8 mouse cellular contexts compared by ENCODE assay signal in the genomic region with DNA sequence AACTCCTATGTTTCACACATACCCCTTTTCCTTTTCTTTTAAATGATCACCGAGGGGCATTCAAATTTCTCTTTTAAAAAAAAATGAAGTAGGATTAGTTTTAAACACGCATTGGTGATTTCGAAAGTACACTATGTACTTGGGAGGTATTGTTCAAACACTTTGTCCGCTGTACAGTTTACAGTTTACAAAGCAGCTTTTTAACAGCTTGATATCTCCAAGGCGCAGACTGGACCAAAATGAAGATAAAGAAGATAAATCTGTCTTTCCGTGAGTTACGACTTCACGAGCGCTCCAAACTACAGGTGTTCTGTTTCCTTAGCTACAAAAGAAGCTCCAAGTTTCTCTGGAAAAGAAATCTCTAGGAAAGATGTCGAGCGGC. TPM values are rescaled to one million over a fixed set of nuclear protein-coding genes. Genes with fewer than 3 reads are reported as not detected.
A peak's percentile ranks its signal among the peaks of the same experiment; 100 is the strongest.
DNase-seq lines count a peak whose midpoint lies in the region; ATAC-seq and TF ChIP-seq lines count a peak whose summit lies in the region.

No protein-coding gene starts in this region.

- H3K27ac ChIP-seq in heart, embryonic 14.5 days (replicated peaks in 1 of 2; ENCODE audit: control insufficient read depth in 1 of 2, insufficient read depth in 1 of 2, low read depth in 2 of 2, low read length in 2 of 2), result no peak overlapping the region
- no peak overlapping the region for H3K27ac ChIP-seq in hindbrain, embryonic 14.5 days

- peak overlapping the region; percentile 94 for H3K4me2 ChIP-seq in heart, embryonic 14.5 days (ENCODE audit: low read length)
- peak overlapping the region; percentile 97 for H3K4me2 ChIP-seq in hindbrain, embryonic 14.5 days (replicated peaks)

- DNase-seq in heart, adult 9 months (ENCODE audit: low spot score in 2 of 2), result no peak
- DNase-seq in G1E (ENCODE audit: low spot score), result no peak
- DNase-seq in hindbrain, embryonic 14.5 days (ENCODE audit: low spot score), result no peak
- no peak for DNase-seq in spleen, postnatal 4 days (ENCODE audit: low spot score in 2 of 2)
- no peak for DNase-seq in left cerebral cortex, adult 9 months (ENCODE audit: low spot score in 2 of 2)
- DNase-seq in retina, embryonic 14.5 days (ENCODE audit: low spot score), result no peak

- H3K36me3 ChIP-seq in heart, embryonic 14.5 days (ENCODE audit: control insufficient read depth, insufficient read depth, low read length), result peaks cover 5% of the 10 kb centered on the region
- H3K36me3 ChIP-seq in G1E (replicated peaks), result peaks cover 35% of the 10 kb centered on the region
- no peaks in the 10 kb centered on the region for H3K36me3 ChIP-seq in hindbrain, embryonic 14.5 days (replicated peaks; ENCODE audit: control insufficient read depth, insufficient read depth)

- no peak for ATAC-seq in heart, embryonic 14.5 days (ENCODE audit: insufficient number of reproducible peaks, insufficient read depth, low FRiP score, low read depth)
- ATAC-seq in G1E (ENCODE audit: extremely low read depth, insufficient number of reproducible peaks, low FRiP score, poor library complexity, severe bottlenecking), result no peak
- ATAC-seq in hindbrain, embryonic 14.5 days (ENCODE audit: low FRiP score), result no peak
- ATAC-seq in megakaryocyte-erythroid progenitor cell, adult 5-6 weeks (replicated peaks; ENCODE audit: low FRiP score, low TSS enrichment, poor library complexity, severe bottlenecking), result peak; percentile 48

- WGBS in heart, embryonic 14.5 days, result 20% methylated on average over 11 of the region's 11 CpGs
- 25% methylated on average over 11 of the region's 11 CpGs for WGBS in hindbrain, embryonic 14.5 days

- no peak for TF ChIP-seq CTCF in G1E (IDR thresholded peaks at IDR 0.05; ENCODE audit: low read depth, low read length)

- H3K9me3 ChIP-seq in heart, embryonic 14.5 days (ENCODE audit: control insufficient read depth, low read length), result no peaks in the 10 kb centered on the region
- no peaks in the 10 kb centered on the region for H3K9me3 ChIP-seq in G1E (replicated peaks)
- no peaks in the 10 kb centered on the region for H3K9me3 ChIP-seq in hindbrain, embryonic 14.5 days (ENCODE audit: control insufficient read depth, low read length)

- H3K9ac ChIP-seq in heart, embryonic 14.5 days (ENCODE audit: low read length), result peak overlapping the region; percentile 82
- H3K9ac ChIP-seq in hindbrain, embryonic 14.5 days, result peak overlapping the region; percentile 71

- H3K27me3 ChIP-seq in heart, embryonic 14.5 days (ENCODE audit: control insufficient read depth, insufficient read depth, low read length), result no peaks in the 10 kb centered on the region
- no peaks in the 10 kb centered on the region for H3K27me3 ChIP-seq in G1E (ENCODE audit: insufficient read depth, low read length)
- H3K27me3 ChIP-seq in hindbrain, embryonic 14.5 days (ENCODE audit: control insufficient read depth, insufficient read depth, low read length), result no peaks in the 10 kb centered on the region

- peak overlapping the region; percentile 73 for H3K4me3 ChIP-seq in heart, embryonic 14.5 days (ENCODE audit: control insufficient read depth in 1 of 2, insufficient read depth in 1 of 2, low read depth in 1 of 2, low read length in 2 of 2)
- H3K4me3 ChIP-seq in G1E (ENCODE audit: low read depth, low read length), result peak overlapping the region; percentile 85
- H3K4me3 ChIP-seq in hindbrain, embryonic 14.5 days (replicated peaks; ENCODE audit: low read length), result peak overlapping the region; percentile 74

- peaks cover 0 to 3% of the 10 kb centered on the region in 2 experiments; a peak in 2 of 4 replicates for H3K4me1 ChIP-seq in heart, embryonic 14.5 days (ENCODE audit: control insufficient read depth in 2 of 2, insufficient read depth in 2 of 2, low read length in 2 of 2)
- H3K4me1 ChIP-seq in G1E (ENCODE audit: insufficient read depth, low read depth, low read length), result peaks cover 24% of the 10 kb centered on the region
- peaks cover 6% of the 10 kb centered on the region; the same call in 1 of the 2 replicates for H3K4me1 ChIP-seq in hindbrain, embryonic 14.5 days (replicated peaks; ENCODE audit: control insufficient read depth, insufficient read depth, low read length)

RNA-seq across cellular contexts. Expression of a gene that starts 0.7 kb away (rescaled TPM):
- polyA plus RNA-seq in heart, embryonic 14.5 days (2014; fragmentation: Nextera tagmentation; extraction: Ambion mirVana), result 9.4 and 9.8 TPM in 2 replicates
- total RNA-seq in G1E (2014; fragmentation: Nextera tagmentation), result 6.5 and 7.5 TPM in 2 replicates
- 2.7 and 2.8 TPM in 2 replicates for total RNA-seq in G1E (2017)
- polyA plus RNA-seq in G1E (2012), result 2.9 TPM in 2 replicates
- polyA plus RNA-seq in hindbrain, embryonic 14.5 days (2014; fragmentation: Nextera tagmentation; extraction: Ambion mirVana), result 14.3 and 14.4 TPM in 2 replicates
- 5.4 and 8.6 TPM in 2 replicates for total RNA-seq in megakaryocyte-erythroid progenitor cell, adult 5-6 weeks (2014; fragmentation: Nextera tagmentation)
- total RNA-seq in megakaryocyte-erythroid progenitor cell, adult 5-6 weeks (2017), result 4.6 and 6.0 TPM in 2 replicates

RNA-seq across cellular contexts. Expression of a gene that starts 0.7 kb away (rescaled TPM):
- 0.39 and 0.50 TPM in 2 replicates for polyA plus RNA-seq in heart, embryonic 14.5 days (2014; fragmentation: Nextera tagmentation; extraction: Ambion mirVana)
- total RNA-seq in G1E (2014; fragmentation: Nextera tagmentation) (1.0 and 2.1 TPM in 2 replicates), G1E (2017) (0.41 and 0.55 TPM in 2 replicates)
- polyA plus RNA-seq in G1E (2012), result 0.17 TPM in 1 of 2 replicates, not detected in the other
- polyA plus RNA-seq in hindbrain, embryonic 14.5 days (2014; fragmentation: Nextera tagmentation; extraction: Ambion mirVana), result 0.57 and 1.0 TPM in 2 replicates
- not detected in 2 replicates for total RNA-seq in megakaryocyte-erythroid progenitor cell, adult 5-6 weeks (2014; fragmentation: Nextera tagmentation)
- not detected in 2 replicates for total RNA-seq in megakaryocyte-erythroid progenitor cell, adult 5-6 weeks (2017)

RNA-seq across cellular contexts. Expression of a gene that starts 9.6 kb away (rescaled TPM):
- not detected in 2 replicates for polyA plus RNA-seq in heart, embryonic 14.5 days (2014; fragmentation: Nextera tagmentation; extraction: Ambion mirVana)
- total RNA-seq in G1E (2014; fragmentation: Nextera tagmentation), result not detected in 2 replicates
- total RNA-seq in G1E (2017), result 0.16 TPM in 1 of 2 replicates, not detected in the other
- polyA plus RNA-seq in G1E (2012), result not detected in 2 replicates
- 0.19 and 0.26 TPM in 2 replicates for polyA plus RNA-seq in hindbrain, embryonic 14.5 days (2014; fragmentation: Nextera tagmentation; extraction: Ambion mirVana)
- not detected in 2 replicates for total RNA-seq in megakaryocyte-erythroid progenitor cell, adult 5-6 weeks (2014; fragmentation: Nextera tagmentation)
- not detected in 2 replicates for total RNA-seq in megakaryocyte-erythroid progenitor cell, adult 5-6 weeks (2017)

RNA-seq across cellular contexts. Expression of a gene that starts 26.7 kb away (rescaled TPM):
- polyA plus RNA-seq in heart, embryonic 14.5 days (2014; fragmentation: Nextera tagmentation; extraction: Ambion mirVana), result 1.6 and 2.0 TPM in 2 replicates
- total RNA-seq in G1E (2014; fragmentation: Nextera tagmentation) (2.6 and 2.7 TPM in 2 replicates), G1E (2017) (4.2 and 4.4 TPM in 2 replicates)
- 17.6 and 19.9 TPM in 2 replicates for polyA plus RNA-seq in G1E (2012)
- 1.8 and 2.0 TPM in 2 replicates for polyA plus RNA-seq in hindbrain, embryonic 14.5 days (2014; fragmentation: Nextera tagmentation; extraction: Ambion mirVana)
- total RNA-seq in megakaryocyte-erythroid progenitor cell, adult 5-6 weeks (2014; fragmentation: Nextera tagmentation), result 0.28 and 0.79 TPM in 2 replicates
- total RNA-seq in megakaryocyte-erythroid progenitor cell, adult 5-6 weeks (2017), result 1.8 and 2.5 TPM in 2 replicates

RNA-seq across cellular contexts. Expression of a gene that starts 51.3 kb away (rescaled TPM):
- polyA plus RNA-seq in heart, embryonic 14.5 days (2014; fragmentation: Nextera tagmentation; extraction: Ambion mirVana), result not detected in 2 replicates
- not detected in 2 replicates for total RNA-seq in G1E (2014; fragmentation: Nextera tagmentation)
- total RNA-seq in G1E (2017), result not detected in 2 replicates
- not detected in 2 replicates for polyA plus RNA-seq in G1E (2012)
- 0.16 TPM in 1 of 2 replicates, not detected in the other for polyA plus RNA-seq in hindbrain, embryonic 14.5 days (2014; fragmentation: Nextera tagmentation; extraction: Ambion mirVana)
- not detected in 2 replicates for total RNA-seq in megakaryocyte-erythroid progenitor cell, adult 5-6 weeks (2014; fragmentation: Nextera tagmentation)
- total RNA-seq in megakaryocyte-erythroid progenitor cell, adult 5-6 weeks (2017), result not detected in 2 replicates
